ENCODE assay signal across 31 mouse cellular contexts in the genomic region with DNA sequence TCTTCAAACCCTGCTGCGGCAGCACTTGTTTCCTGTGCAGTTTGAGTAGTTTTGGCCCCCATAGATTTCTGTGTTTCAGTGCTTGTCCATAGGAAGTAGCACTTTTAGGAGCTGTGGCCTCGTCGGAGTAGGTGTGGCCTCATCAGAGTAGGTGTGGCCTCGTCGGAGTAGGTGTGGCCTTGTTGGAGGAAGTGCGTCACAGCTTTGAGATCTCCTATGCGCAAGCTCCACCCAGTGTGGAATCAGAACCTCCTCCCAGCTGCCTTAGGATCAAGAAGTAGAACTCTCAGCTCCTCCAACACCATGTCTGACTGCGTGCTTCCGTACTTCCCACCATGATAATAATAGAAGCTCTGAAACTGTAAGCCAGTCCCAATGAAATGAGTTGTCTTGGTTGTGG.
DNase-seq lines count a peak whose midpoint lies in the region; ATAC-seq and TF ChIP-seq lines count a peak whose summit lies in the region.
"Had no signal": no experiment of that assay in that cellular context is flagged by ENCODE, and none has a peak within 500 bp of the region (broad histone marks: within the 10 kb centered on the region; RNA-seq: fewer than 3 reads in every experiment).

No protein-coding gene starts in this region.

- peak; percentile 44 for DNase-seq in heart, adult 11 months
- DNase-seq in heart, postnatal 10 days, result no peak
- DNase-seq in heart, postnatal 14 days, result no peak
- no peak for DNase-seq in lung, postnatal 36 days
- DNase-seq in ZHBTc4 (ENCODE audit: low read depth, low spot score), result peak; percentile 77
- DNase-seq in stomach, postnatal 0 days (ENCODE audit: low spot score), result no peak
- DNase-seq: adrenal gland, adult 8-10 months; adrenal gland, postnatal 25 days; cerebellum, adult 11-12 months; cerebellum, adult 8-10 months; cerebellum, postnatal 10 days; cerebellum, postnatal 36 days; embryo, embryonic 11 days; gastrocnemius, postnatal 10 days; gastrocnemius, postnatal 36 days; heart, postnatal 36 days had no signal

- no peak overlapping the region for H3K9ac ChIP-seq in heart, embryonic 13.5 days
- no peak overlapping the region for H3K9ac ChIP-seq in lung, embryonic 16.5 days (ENCODE audit: low read length)
- H3K9ac ChIP-seq in stomach, postnatal 0 days (ENCODE audit: low read length), result no peak overlapping the region
- H3K9ac ChIP-seq: embryonic facial prominence, embryonic 13.5 days; forebrain, embryonic 12.5 days; forebrain, embryonic 15.5 days; heart, embryonic 15.5 days; hindbrain, embryonic 13.5 days; intestine, embryonic 15.5 days had no signal

- intact Hi-C loops in heart, postnatal 10 days (cut with DNase I), result no loop called here
- intact Hi-C loops in heart, postnatal 14 days (cut with DNase I), result no loop called here

- no peak overlapping the region for H3K4me2 ChIP-seq in heart, embryonic 13.5 days
- H3K4me2 ChIP-seq in lung, embryonic 16.5 days (ENCODE audit: low read depth, low read length), result no peak overlapping the region
- no peak overlapping the region for H3K4me2 ChIP-seq in stomach, postnatal 0 days (replicated peaks; ENCODE audit: low read depth)
- H3K4me2 ChIP-seq: embryonic facial prominence, embryonic 13.5 days; forebrain, embryonic 12.5 days; forebrain, embryonic 15.5 days; heart, embryonic 15.5 days; hindbrain, embryonic 13.5 days; intestine, embryonic 15.5 days had no signal

- H3K9me3 ChIP-seq in heart, embryonic 13.5 days, result no peaks in the 10 kb centered on the region
- no peaks in the 10 kb centered on the region for H3K9me3 ChIP-seq in lung, embryonic 16.5 days (ENCODE audit: control insufficient read depth, low read length)
- no peaks in the 10 kb centered on the region for H3K9me3 ChIP-seq in stomach, postnatal 0 days (ENCODE audit: control insufficient read depth, low read length)
- H3K9me3 ChIP-seq: embryonic facial prominence, embryonic 10.5 days; embryonic facial prominence, embryonic 13.5 days; forebrain, embryonic 12.5 days; forebrain, embryonic 15.5 days; heart, embryonic 15.5 days; hindbrain, embryonic 10.5 days; hindbrain, embryonic 13.5 days; intestine, embryonic 15.5 days had no signal

- H3K4me3 ChIP-seq in heart, embryonic 13.5 days, result no peak overlapping the region
- no peak overlapping the region for H3K4me3 ChIP-seq in lung, embryonic 16.5 days (ENCODE audit: low read length)
- no peak overlapping the region for H3K4me3 ChIP-seq in stomach, postnatal 0 days (ENCODE audit: low read depth, low read length)
- H3K4me3 ChIP-seq: embryonic facial prominence, embryonic 10.5 days; embryonic facial prominence, embryonic 13.5 days; erythroblast, embryonic 14.5 days; forebrain, embryonic 12.5 days; forebrain, embryonic 15.5 days; heart, embryonic 15.5 days; hindbrain, embryonic 10.5 days; hindbrain, embryonic 13.5 days; intestine, embryonic 15.5 days had no signal

- peaks cover 34% of the 10 kb centered on the region for H3K4me1 ChIP-seq in heart, embryonic 13.5 days
- H3K4me1 ChIP-seq in lung, embryonic 16.5 days (replicated peaks; ENCODE audit: control insufficient read depth, insufficient read depth, low read length), result peaks cover 19% of the 10 kb centered on the region
- H3K4me1 ChIP-seq in stomach, postnatal 0 days (replicated peaks; ENCODE audit: control insufficient read depth, insufficient read depth), result no peaks in the 10 kb centered on the region
- H3K4me1 ChIP-seq: forebrain, embryonic 12.5 days; forebrain, embryonic 15.5 days; hindbrain, embryonic 10.5 days; hindbrain, embryonic 13.5 days; intestine, embryonic 15.5 days had no signal

- ATAC-seq in heart, embryonic 13.5 days (ENCODE audit: extremely low read depth, insufficient number of reproducible peaks, low FRiP score, low TSS enrichment), result no peak
- no peak for ATAC-seq in lung, embryonic 16.5 days (ENCODE audit: low read depth)
- ATAC-seq in stomach, postnatal 0 days (ENCODE audit: low FRiP score, low TSS enrichment), result no peak
- ATAC-seq: activated CD4-positive, CD25-positive, alpha-beta regulatory T cell, adult 4 months; forebrain, embryonic 15.5 days; hindbrain, embryonic 16.5 days; intestine, embryonic 15.5 days; Patski had no signal

- H3K36me3 ChIP-seq in heart, embryonic 13.5 days, result no peaks in the 10 kb centered on the region
- H3K36me3 ChIP-seq in lung, embryonic 16.5 days (ENCODE audit: control insufficient read depth, insufficient read depth, low read length), result no peaks in the 10 kb centered on the region
- no peaks in the 10 kb centered on the region for H3K36me3 ChIP-seq in stomach, postnatal 0 days (ENCODE audit: control insufficient read depth, insufficient read depth, low read length)
- H3K36me3 ChIP-seq: embryonic facial prominence, embryonic 10.5 days; embryonic facial prominence, embryonic 13.5 days; forebrain, embryonic 12.5 days; forebrain, embryonic 15.5 days; G1E; heart, embryonic 15.5 days; hindbrain, embryonic 10.5 days; hindbrain, embryonic 13.5 days; intestine, embryonic 15.5 days had no signal

- no peaks in the 10 kb centered on the region for H3K27me3 ChIP-seq in heart, embryonic 13.5 days (replicated peaks)
- no peaks in the 10 kb centered on the region for H3K27me3 ChIP-seq in lung, embryonic 16.5 days (ENCODE audit: control insufficient read depth, insufficient read depth, low read depth, low read length)
- no peaks in the 10 kb centered on the region for H3K27me3 ChIP-seq in stomach, postnatal 0 days (ENCODE audit: control insufficient read depth, insufficient read depth, low read length)
- H3K27me3 ChIP-seq: embryonic facial prominence, embryonic 13.5 days; forebrain, embryonic 12.5 days; forebrain, embryonic 15.5 days; heart, embryonic 15.5 days; hindbrain, embryonic 13.5 days; intestine, embryonic 15.5 days; Patski had no signal

- TF ChIP-seq CTCF in stomach, postnatal 0 days (IDR thresholded peaks at IDR 0.05; ENCODE audit: low read depth), result no peak

- WGBS in heart, embryonic 13.5 days, result 87% methylated on average over 9 of the region's 9 CpGs
- 88% methylated on average over 9 of the region's 9 CpGs for WGBS in lung, embryonic 16.5 days
- 91% methylated on average over 9 of the region's 9 CpGs for WGBS in stomach, postnatal 0 days

- no peak for TF ChIP-seq EP300 in stomach, postnatal 0 days (optimal IDR thresholded peaks at IDR 0.05)

- H3K27ac ChIP-seq in heart, embryonic 13.5 days (replicated peaks), result peak overlapping the region; percentile 43; the same call in 1 of the 2 replicates
- peak overlapping the region; percentile 83 for H3K27ac ChIP-seq in lung, embryonic 16.5 days (ENCODE audit: low read length)
- no peak overlapping the region for H3K27ac ChIP-seq in stomach, postnatal 0 days (replicated peaks)
- H3K27ac ChIP-seq: embryonic facial prominence, embryonic 10.5 days; embryonic facial prominence, embryonic 13.5 days; forebrain, embryonic 12.5 days; forebrain, embryonic 15.5 days; heart, embryonic 15.5 days; hindbrain, embryonic 10.5 days; hindbrain, embryonic 13.5 days; intestine, embryonic 15.5 days had no signal

Comparison
In these comparisons a context has a peak if more than half of its experiments do, and no peak if none do; other contexts are left out.
1. DNase-seq: peak in heart, adult 11 months (single experiment) and ZHBTc4 (single experiment); none in heart, postnatal 10 days (0 of 2), heart, postnatal 14 days (0 of 2), lung, postnatal 36 days (single experiment) and stomach, postnatal 0 days (single experiment).